Mouse (Mus musculus): ENCODE measurements around the gene Ift52. TPM values are rescaled to one million over a fixed set of nuclear protein-coding genes. Genes with fewer than 3 reads are reported as not detected.

The Ift52 gene
- polyA plus RNA-seq, 1 experiment from 2014 or later: 32.3 TPM

DNA sequence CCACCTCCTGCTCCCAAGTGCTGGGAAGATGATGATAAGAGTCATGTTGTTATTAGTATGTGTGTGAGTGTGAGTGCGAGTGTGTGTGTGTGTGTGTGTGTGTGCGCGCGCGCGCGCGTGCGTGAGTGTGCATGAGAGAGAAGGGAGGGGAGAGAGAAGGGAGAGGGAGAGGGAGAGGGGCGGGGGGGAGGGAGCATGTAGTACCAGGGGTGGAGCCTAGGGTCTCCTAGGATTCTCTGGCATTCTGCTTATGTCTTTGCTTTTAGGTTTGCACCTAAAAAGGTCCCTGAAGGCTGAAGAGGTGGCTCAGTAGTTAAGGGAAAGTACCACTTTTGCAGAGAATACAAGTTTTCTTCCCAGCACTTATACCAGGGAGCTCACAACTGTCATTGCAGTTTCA, 77.8 kb downstream of the Ift52 start:
- DNase-seq (ENCODE audit: low spot score) (no peak), ATAC-seq (ENCODE audit: low FRiP score, low TSS enrichment) (no peak; the same call in 1 of the 2 replicates)
- Histone ChIP-seq H3K36me3 (ENCODE audit: control insufficient read depth, insufficient read depth, low read length) (no peaks in the 10 kb centered on the region), H3K27ac (replicated peaks) (no peak overlapping the region), H3K4me2 (replicated peaks; ENCODE audit: low read depth) (no peak overlapping the region), H3K4me3 (ENCODE audit: low read depth, low read length) (no peak overlapping the region), H3K9me3 (ENCODE audit: control insufficient read depth, low read length) (no peaks in the 10 kb centered on the region), H3K9ac (ENCODE audit: low read length) (no peak overlapping the region), H3K27me3 (ENCODE audit: control insufficient read depth, insufficient read depth, low read length) (no peaks in the 10 kb centered on the region), H3K4me1 (replicated peaks; ENCODE audit: control insufficient read depth, insufficient read depth) (no peaks in the 10 kb centered on the region)
- WGBS: 84% methylated on average over 10 of the region's 10 CpGs
- no peak for TF ChIP-seq CTCF (IDR thresholded peaks at IDR 0.05; ENCODE audit: low read depth)
- no peak for TF ChIP-seq EP300 (optimal IDR thresholded peaks at IDR 0.05)

Small RNA genes lying within 50 kb of the gene (microRNA-seq; reads per million reads assigned to microRNA genes)
- not detected for gene Gm22174
- gene Mir7003: not detected

Other genes starting within 250 kb of the Ift52 start
- 64.8 and 67.5 TPM in 2 replicates for gene Srsf6, start 85.8 kb upstream of the Ift52 start, polyA plus RNA-seq (2015; fragmentation: Nextera tagmentation; extraction: Ambion mirVana)
- 0.02 and 0.24 TPM in 2 replicates for gene L3mbtl1, start 73.9 kb upstream of the Ift52 start, polyA plus RNA-seq (2015; fragmentation: Nextera tagmentation; extraction: Ambion mirVana)
- gene Sgk2, start 30.0 kb upstream of the Ift52 start, polyA plus RNA-seq (2015; fragmentation: Nextera tagmentation; extraction: Ambion mirVana): 2.6 and 3.3 TPM in 2 replicates
- gene Mybl2, start 37.3 kb downstream of the Ift52 start, polyA plus RNA-seq (2015; fragmentation: Nextera tagmentation; extraction: Ambion mirVana): 5.3 and 5.4 TPM in 2 replicates
- gene Gtsf1l, start 70.5 kb downstream of the Ift52 start, polyA plus RNA-seq (2015; fragmentation: Nextera tagmentation; extraction: Ambion mirVana): 0.16 TPM in 1 of 2 replicates, not detected in the other
- 0.98 and 1.5 TPM in 2 replicates for gene Tox2, start 185.8 kb downstream of the Ift52 start, polyA plus RNA-seq (2015; fragmentation: Nextera tagmentation; extraction: Ambion mirVana)